Comparison of ENCODE assay signal across 20 mouse cellular contexts in genomic region chr13:57152787-57153186, GRCm38 (mm10).
"Had no signal": no experiment of that assay in that cellular context is flagged by ENCODE, and none has a peak within 500 bp of the region (broad histone marks: within the 10 kb centered on the region; RNA-seq: fewer than 3 reads in every experiment).

No protein-coding gene starts in this region.

- ATAC-seq: liver, postnatal 0 days; lung, postnatal 0 days; midbrain, embryonic 15.5 days had no signal

- H3K36me3 ChIP-seq: liver, embryonic 15.5 days; lung, embryonic 15.5 days; midbrain, embryonic 12.5 days; midbrain, embryonic 15.5 days; neural tube, embryonic 12.5 days had no signal

- H3K27ac ChIP-seq: liver, embryonic 15.5 days; lung, embryonic 15.5 days; macrophage; midbrain, embryonic 12.5 days; midbrain, embryonic 15.5 days; neural tube, embryonic 12.5 days had no signal

- DNase-seq: liver, postnatal 0 days; lung, adult 2 months; lung, postnatal 14 days; lung, postnatal 36 days; retina, postnatal 1 day; right cerebral cortex, adult 18-20 months; right cerebral cortex, postnatal 25 days; right cerebral cortex, postnatal 4 days; spleen, adult 18-20 months; thymus, adult 18-20 months; thymus, postnatal 14 days; thymus, postnatal 36 days had no signal

- H3K9me3 ChIP-seq: liver, embryonic 15.5 days; lung, embryonic 15.5 days; midbrain, embryonic 12.5 days; midbrain, embryonic 15.5 days; neural tube, embryonic 12.5 days had no signal

- H3K27me3 ChIP-seq: liver, embryonic 15.5 days; lung, embryonic 15.5 days; megakaryocyte, embryonic 14.5 days; midbrain, embryonic 12.5 days; midbrain, embryonic 15.5 days; neural tube, embryonic 12.5 days had no signal

- H3K9ac ChIP-seq: liver, embryonic 15.5 days; liver, postnatal 0 days; lung, embryonic 15.5 days; midbrain, embryonic 12.5 days; midbrain, embryonic 15.5 days; neural tube, embryonic 12.5 days had no signal

- H3K4me3 ChIP-seq: liver, embryonic 15.5 days; lung, embryonic 15.5 days; megakaryocyte, embryonic 14.5 days; midbrain, embryonic 12.5 days; midbrain, embryonic 15.5 days; neural tube, embryonic 12.5 days had no signal

- H3K4me2 ChIP-seq: liver, embryonic 15.5 days; lung, embryonic 15.5 days; midbrain, embryonic 12.5 days; midbrain, embryonic 15.5 days; neural tube, embryonic 12.5 days had no signal

- H3K4me1 ChIP-seq: liver, embryonic 15.5 days; lung, embryonic 15.5 days; megakaryocyte, embryonic 14.5 days; neural tube, embryonic 12.5 days had no signal
